Mouse (Mus musculus): ENCODE results near the gene A530064D06Rik. TPM values are rescaled to one million over a fixed set of nuclear protein-coding genes. Genes with fewer than 3 reads are reported as not detected.

A530064D06Rik gene
- polyA plus RNA-seq, 1 experiment from 2014 or later, result 0.17 TPM

- Histone ChIP-seq H3K9me3 (no peaks in the 10 kb centered on the region), H3K4me2 (no peak overlapping the region), H3K36me3 (no peaks in the 10 kb centered on the region), H3K4me3 (no peak overlapping the region), H3K9ac (no peak overlapping the region), H3K4me1 (no peaks in the 10 kb centered on the region), H3K27ac (no peak overlapping the region), H3K27me3 (no peaks in the 10 kb centered on the region)
- ATAC-seq (ENCODE audit: insufficient number of reproducible peaks, low FRiP score, low TSS enrichment, low read depth), result no peak
- WGBS, result 72% methylated on average over 1 of the region's 1 CpGs
These were observed 48.5 kb downstream of the A530064D06Rik start for GRCm38 (mm10) chr17:48118570-48118969.

DNA sequence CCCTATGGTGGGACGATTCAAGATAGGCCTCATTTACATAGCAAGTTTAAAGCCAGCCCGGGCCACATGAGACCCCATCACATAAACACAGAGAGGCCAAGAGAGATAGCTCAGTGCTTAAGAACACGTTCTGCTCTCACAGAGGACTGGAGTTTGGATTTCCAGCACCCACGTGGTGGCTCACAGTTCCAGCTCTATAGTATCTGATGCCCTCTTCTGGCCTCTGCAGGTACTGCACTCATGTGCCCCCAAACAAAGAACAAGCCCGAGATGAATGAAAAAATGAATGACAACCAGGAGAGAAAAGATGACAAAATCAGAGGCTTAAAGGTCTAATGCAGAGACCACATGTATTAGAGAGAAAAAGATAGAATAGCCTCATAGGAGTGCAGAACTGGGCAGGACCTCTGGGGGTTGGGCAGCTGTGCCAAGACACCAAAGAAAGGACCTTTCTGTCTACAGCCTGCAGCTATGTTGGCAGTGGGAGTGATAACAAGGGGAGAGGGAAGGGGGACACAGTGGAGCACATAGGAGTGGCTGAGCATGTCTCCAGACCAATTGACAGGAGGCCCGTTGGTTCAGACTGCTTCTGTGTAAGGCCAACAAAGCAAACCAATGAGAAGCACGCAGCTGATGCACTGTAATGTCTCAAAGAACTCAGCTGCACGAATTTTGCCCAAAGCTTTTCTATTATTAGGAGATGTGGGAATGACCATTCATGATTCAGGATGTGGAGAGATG, 56.4 kb downstream of the A530064D06Rik start:
- no peak overlapping the region for H3K27ac ChIP-seq
- H3K4me2 ChIP-seq, result no peak overlapping the region
- H3K9me3 ChIP-seq, result no peaks in the 10 kb centered on the region
- no peak overlapping the region for H3K4me3 ChIP-seq
- no peak overlapping the region for H3K9ac ChIP-seq
- WGBS, result 49% methylated on average over 8 of the region's 8 CpGs
- no peaks in the 10 kb centered on the region for H3K4me1 ChIP-seq
- H3K36me3 ChIP-seq, result no peaks in the 10 kb centered on the region
- no peak for ATAC-seq (ENCODE audit: insufficient number of reproducible peaks, low FRiP score, low TSS enrichment, low read depth)
- no peaks in the 10 kb centered on the region for H3K27me3 ChIP-seq

DNA sequence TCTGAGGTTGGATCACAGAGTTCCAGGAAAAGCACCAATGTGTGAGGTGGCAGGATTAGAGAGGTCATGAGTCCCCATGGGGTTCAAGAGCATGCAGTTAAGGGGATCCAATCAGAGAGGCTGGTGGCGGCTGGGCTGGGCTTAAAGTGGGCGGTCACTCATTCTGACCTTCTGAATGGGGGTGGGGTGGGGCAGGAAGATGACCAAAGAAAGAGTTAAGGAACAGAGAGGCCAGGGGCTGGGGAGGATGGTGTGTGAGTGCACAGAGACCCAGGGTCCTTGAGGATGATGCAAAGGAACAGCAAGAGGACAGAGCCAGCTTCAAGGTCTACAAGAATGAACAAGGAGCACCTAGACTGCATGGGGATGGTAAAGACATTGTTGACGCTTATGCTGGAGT, 58.6 kb downstream of the A530064D06Rik start:
- H3K27me3 ChIP-seq, result no peaks in the 10 kb centered on the region

GRCm38 (mm10) chr17:48107862-48108261, 59.2 kb downstream of the A530064D06Rik start:
- WGBS, result 56% methylated on average over 6 of the region's 6 CpGs
- no peaks in the 10 kb centered on the region for H3K36me3 ChIP-seq
- H3K9ac ChIP-seq, result no peak overlapping the region
- H3K27me3 ChIP-seq, result no peaks in the 10 kb centered on the region
- H3K4me3 ChIP-seq, result no peak overlapping the region
- H3K27ac ChIP-seq, result no peak overlapping the region
- H3K4me1 ChIP-seq, result no peaks in the 10 kb centered on the region
- no peak overlapping the region for H3K4me2 ChIP-seq
- ATAC-seq (ENCODE audit: insufficient number of reproducible peaks, low FRiP score, low TSS enrichment, low read depth), result no peak
- no peaks in the 10 kb centered on the region for H3K9me3 ChIP-seq

More for the DNA sequence above, 58.6 kb downstream of the A530064D06Rik start:
- Histone ChIP-seq H3K9ac (no peak overlapping the region), H3K4me2 (no peak overlapping the region), H3K27ac (no peak overlapping the region), H3K4me3 (no peak overlapping the region), H3K9me3 (no peaks in the 10 kb centered on the region), H3K4me1 (no peaks in the 10 kb centered on the region), H3K36me3 (no peaks in the 10 kb centered on the region)
- no peak for ATAC-seq (ENCODE audit: insufficient number of reproducible peaks, low FRiP score, low TSS enrichment, low read depth)
- 69% methylated on average over 3 of the region's 3 CpGs for WGBS

GRCm38 (mm10) chr17:48107333-48107732, 59.7 kb downstream of the A530064D06Rik start:
- Histone ChIP-seq H3K9me3 (no peaks in the 10 kb centered on the region), H3K4me1 (no peaks in the 10 kb centered on the region), H3K4me3 (no peak overlapping the region), H3K27me3 (no peaks in the 10 kb centered on the region), H3K36me3 (no peaks in the 10 kb centered on the region), H3K9ac (no peak overlapping the region), H3K27ac (no peak overlapping the region), H3K4me2 (no peak overlapping the region)
- WGBS, result 52% methylated on average over 4 of the region's 4 CpGs
- no peak for ATAC-seq (ENCODE audit: insufficient number of reproducible peaks, low FRiP score, low TSS enrichment, low read depth)

DNA sequence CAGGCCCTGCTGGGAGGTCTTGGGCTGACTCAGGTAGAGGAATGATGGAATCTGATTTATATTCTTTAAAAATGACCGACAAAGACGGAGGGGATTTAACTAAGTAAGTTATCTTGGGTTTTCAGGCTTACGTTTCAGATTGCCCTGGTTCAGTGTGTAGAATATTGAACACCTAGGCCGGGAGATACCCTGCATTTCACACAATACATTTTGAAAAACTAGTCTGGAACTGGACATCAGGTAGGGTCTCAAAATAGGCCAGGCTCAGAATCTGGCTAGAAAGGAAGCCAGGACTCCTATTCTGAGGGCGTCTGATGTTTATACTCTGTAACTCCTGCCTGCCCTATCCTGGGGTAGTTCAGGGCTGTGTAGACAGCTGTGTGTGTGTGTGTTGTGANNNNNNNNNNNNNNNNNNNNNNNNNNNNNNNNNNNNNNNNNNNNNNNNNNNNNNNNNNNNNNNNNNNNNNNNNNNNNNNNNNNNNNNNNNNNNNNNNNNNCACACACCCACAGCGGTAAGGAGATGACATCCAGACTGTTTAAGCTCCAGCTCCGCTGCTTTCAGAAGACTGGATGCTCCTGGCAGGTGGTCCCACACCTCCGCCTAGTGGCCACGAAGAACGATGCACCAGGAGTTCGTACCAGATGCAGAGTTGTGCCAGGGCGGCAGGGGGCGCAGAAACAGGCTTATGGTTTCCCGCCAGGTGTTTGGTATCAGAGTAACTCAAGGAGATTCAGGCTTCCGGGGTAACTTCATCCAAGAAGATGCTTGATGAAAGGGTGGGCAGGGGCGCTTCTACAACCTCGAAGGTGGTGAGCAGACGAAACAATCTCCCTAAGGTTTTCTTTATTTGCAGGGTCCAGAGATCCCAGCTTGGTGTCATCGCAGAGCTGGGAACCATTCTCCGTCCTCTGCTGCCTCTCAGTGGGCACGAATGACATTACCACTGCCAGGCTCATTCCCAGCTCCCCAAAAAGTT, 66.3 kb downstream of the A530064D06Rik start:
- peak; percentile 48; the same call in 1 of the 2 replicates for ATAC-seq (ENCODE audit: insufficient number of reproducible peaks, low FRiP score, low TSS enrichment, low read depth)
- no peaks in the 10 kb centered on the region for H3K9me3 ChIP-seq
- H3K4me1 ChIP-seq, result peaks cover 46% of the 10 kb centered on the region
- peak overlapping the region; percentile 47 for H3K4me2 ChIP-seq
- H3K27me3 ChIP-seq, result peaks cover 36% of the 10 kb centered on the region
- no peak overlapping the region for H3K9ac ChIP-seq
- WGBS, result 13% methylated on average over 20 of the region's 21 CpGs
- peak overlapping the region; percentile 36 for H3K4me3 ChIP-seq
- H3K27ac ChIP-seq, result no peak overlapping the region
- no peaks in the 10 kb centered on the region for H3K36me3 ChIP-seq

- Histone ChIP-seq H3K9me3 (no peaks in the 10 kb centered on the region), H3K27ac (no peak overlapping the region), H3K36me3 (no peaks in the 10 kb centered on the region), H3K4me2 (no peak overlapping the region), H3K27me3 (peaks cover 46% of the 10 kb centered on the region), H3K4me3 (no peak overlapping the region), H3K4me1 (peaks cover 58% of the 10 kb centered on the region), H3K9ac (no peak overlapping the region)
- WGBS, result 25% methylated on average over 11 of the region's 11 CpGs
- no peak for ATAC-seq (ENCODE audit: insufficient number of reproducible peaks, low FRiP score, low TSS enrichment, low read depth)
These were observed 67.8 kb downstream of the A530064D06Rik start for GRCm38 (mm10) chr17:48099312-48099711.

Other genes with a start within 250 kb of the A530064D06Rik start
- gene Foxp4, start 242.6 kb downstream of the A530064D06Rik start, polyA plus RNA-seq (2015; fragmentation: Nextera tagmentation; extraction: Ambion mirVana), result 18.2 and 22.4 TPM in 2 replicates
- not detected in 2 replicates for gene 1700122O11Rik, start 129.0 kb downstream of the A530064D06Rik start, polyA plus RNA-seq (2015; fragmentation: Nextera tagmentation; extraction: Ambion mirVana)
- not detected in 2 replicates for gene 1700067P10Rik, start 78.0 kb downstream of the A530064D06Rik start, polyA plus RNA-seq (2015; fragmentation: Nextera tagmentation; extraction: Ambion mirVana)
- 0.12 TPM in 1 of 2 replicates, not detected in the other for gene 9830107B12Rik, start 21.0 kb downstream of the A530064D06Rik start, polyA plus RNA-seq (2015; fragmentation: Nextera tagmentation; extraction: Ambion mirVana)
- 0.06 and 0.15 TPM in 2 replicates for gene Trem1, start 65.5 kb upstream of the A530064D06Rik start, polyA plus RNA-seq (2015; fragmentation: Nextera tagmentation; extraction: Ambion mirVana)
- gene Trem3, start 80.5 kb upstream of the A530064D06Rik start, polyA plus RNA-seq (2015; fragmentation: Nextera tagmentation; extraction: Ambion mirVana), result 0.15 TPM in 1 of 2 replicates, not detected in the other
- gene Treml4, start 97.0 kb upstream of the A530064D06Rik start, polyA plus RNA-seq (2015; fragmentation: Nextera tagmentation; extraction: Ambion mirVana), result 0.26 and 0.37 TPM in 2 replicates
- gene Treml2, start 132.2 kb upstream of the A530064D06Rik start, polyA plus RNA-seq (2015; fragmentation: Nextera tagmentation; extraction: Ambion mirVana), result 0.05 and 0.18 TPM in 2 replicates
- gene B430306N03Rik, start 148.9 kb upstream of the A530064D06Rik start, polyA plus RNA-seq (2015; fragmentation: Nextera tagmentation; extraction: Ambion mirVana), result 0.15 and 0.17 TPM in 2 replicates
- 5.5 and 6.9 TPM in 2 replicates for gene Trem2, start 179.1 kb upstream of the A530064D06Rik start, polyA plus RNA-seq (2015; fragmentation: Nextera tagmentation; extraction: Ambion mirVana)
- 0.48 and 0.83 TPM in 2 replicates for gene Treml1, start 192.6 kb upstream of the A530064D06Rik start, polyA plus RNA-seq (2015; fragmentation: Nextera tagmentation; extraction: Ambion mirVana)
- 13.6 and 13.9 TPM in 2 replicates for gene Nfya, start 242.6 kb upstream of the A530064D06Rik start, polyA plus RNA-seq (2015; fragmentation: Nextera tagmentation; extraction: Ambion mirVana)
- gene Oard1, start 242.7 kb upstream of the A530064D06Rik start, polyA plus RNA-seq (2015; fragmentation: Nextera tagmentation; extraction: Ambion mirVana), result 38.4 and 40.3 TPM in 2 replicates